Mouse (Mus musculus) testis, adult 2 months (tissue): ENCODE data around the gene Rtraf. TPM values are rescaled to one million over a fixed set of nuclear protein-coding genes. Genes with fewer than 3 reads are reported as not detected.

Experiments
- H3K27ac ChIP-seq: fragments of 200-500 bp; 2 replicates; pipeline ENCODE4 v1.5.1; 2012; ENCODE audit warnings: low read depth, low read length; ENCODE audit not compliant: control insufficient read depth, insufficient read depth
- H3K27me3 ChIP-seq: fragments of 200-500 bp; 2 replicates; pipeline ENCODE4 v1.6.1; 2012; ENCODE audit warnings: mild to moderate bottlenecking, low read length, moderate library complexity; ENCODE audit not compliant: control insufficient read depth, insufficient read depth
- H3K36me3 ChIP-seq: fragments of 200-500 bp; 2 replicates; pipeline ENCODE4 v1.6.1; 2012; ENCODE audit warnings: mild to moderate bottlenecking, low read length; ENCODE audit not compliant: control insufficient read depth, insufficient read depth
- H3K4me1 ChIP-seq: fragments of 200-500 bp; 2 replicates; pipeline ENCODE4 v1.6.1; 2012; ENCODE audit warnings: low read length; ENCODE audit not compliant: control insufficient read depth, insufficient read depth
- H3K4me3 ChIP-seq: fragments of 200-500 bp; 2 replicates; pipeline ENCODE4 v1.5.1; 2012; ENCODE audit warnings: low read depth, mild to moderate bottlenecking, low read length, moderate library complexity, mixed read lengths; ENCODE audit not compliant: control insufficient read depth
- CTCF ChIP-seq: fragments of 200-500 bp; IDR thresholded peaks from 2 replicates; pipeline ENCODE4 v1.5.1; 2012; ENCODE audit warnings: low read depth, mild to moderate bottlenecking, inconsistent platforms, low read length, moderate library complexity; ENCODE audit not compliant: control insufficient read depth, insufficient read depth, insufficient replicate concordance
- POLR2A ChIP-seq: fragments of 200-500 bp; IDR thresholded peaks from 2 replicates; pipeline ENCODE4 v1.6.1; 2012; ENCODE audit warnings: low read depth, mild to moderate bottlenecking, inconsistent platforms, low read length, moderate library complexity; ENCODE audit not compliant: control insufficient read depth
- polyA plus RNA-seq: library from polyadenylated mRNA; depleted of rRNA; stranded (reverse); fragments of >200 nt; gene quantifications from 2 replicates; pipeline ENCODE4 v1.2.3, GENCODE M21; 2012

Rtraf gene
- polyA plus RNA-seq, 1 experiment, result 67.4 TPM

DNA sequence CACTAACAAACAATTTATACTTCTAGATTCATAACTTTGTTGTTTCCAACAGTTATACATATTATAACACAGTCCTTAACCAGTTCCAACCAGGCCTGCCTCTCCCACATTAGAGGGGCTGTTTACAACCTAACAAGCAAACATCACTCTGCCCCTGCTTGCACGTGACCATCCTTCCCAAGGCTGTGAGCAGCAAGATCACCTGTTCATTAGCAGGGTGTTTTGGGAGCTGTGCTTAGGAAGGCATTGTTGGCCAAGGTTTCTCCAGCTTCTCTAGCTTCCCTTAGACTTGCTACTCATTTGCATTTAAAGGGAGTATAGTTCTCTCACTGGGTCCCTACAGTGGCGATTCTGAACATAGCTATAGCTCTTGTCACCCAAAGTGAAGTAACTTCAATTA lies 34.7 kb upstream of the Rtraf start:
- Histone ChIP-seq H3K27me3 (no peaks in the 10 kb centered on the region), H3K4me1 (no peaks in the 10 kb centered on the region), H3K27ac (no peak overlapping the region), H3K36me3 (no peaks in the 10 kb centered on the region), H3K4me3 (no peak overlapping the region)
- TF ChIP-seq POLR2A (no peak), CTCF (no peak)

DNA sequence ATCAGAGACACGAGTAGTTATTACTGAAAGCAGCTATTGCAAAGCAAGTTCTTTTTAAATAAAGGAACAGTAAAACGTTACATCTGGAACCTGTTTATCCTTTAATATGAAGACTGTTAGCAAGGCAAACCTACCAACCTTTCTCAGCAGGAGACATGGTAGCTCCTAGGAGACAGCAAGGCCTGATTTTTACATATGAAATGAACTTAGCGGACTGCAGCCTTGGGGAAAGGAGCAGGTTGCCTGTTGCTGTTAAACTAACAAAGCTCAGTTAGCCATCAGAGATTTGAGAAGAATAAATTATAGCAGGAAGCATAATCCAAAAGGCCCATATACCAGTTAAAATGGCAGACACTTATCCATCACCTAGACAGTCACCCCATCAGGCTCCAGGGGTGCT lies 29.8 kb upstream of the Rtraf start:
- H3K36me3 ChIP-seq, result no peaks in the 10 kb centered on the region
- no peaks in the 10 kb centered on the region for H3K27me3 ChIP-seq
- H3K27ac ChIP-seq, result no peak overlapping the region
- H3K4me1 ChIP-seq, result no peaks in the 10 kb centered on the region
- H3K4me3 ChIP-seq, result no peak overlapping the region
- TF ChIP-seq CTCF, result no peak
- no peak for TF ChIP-seq POLR2A

DNA sequence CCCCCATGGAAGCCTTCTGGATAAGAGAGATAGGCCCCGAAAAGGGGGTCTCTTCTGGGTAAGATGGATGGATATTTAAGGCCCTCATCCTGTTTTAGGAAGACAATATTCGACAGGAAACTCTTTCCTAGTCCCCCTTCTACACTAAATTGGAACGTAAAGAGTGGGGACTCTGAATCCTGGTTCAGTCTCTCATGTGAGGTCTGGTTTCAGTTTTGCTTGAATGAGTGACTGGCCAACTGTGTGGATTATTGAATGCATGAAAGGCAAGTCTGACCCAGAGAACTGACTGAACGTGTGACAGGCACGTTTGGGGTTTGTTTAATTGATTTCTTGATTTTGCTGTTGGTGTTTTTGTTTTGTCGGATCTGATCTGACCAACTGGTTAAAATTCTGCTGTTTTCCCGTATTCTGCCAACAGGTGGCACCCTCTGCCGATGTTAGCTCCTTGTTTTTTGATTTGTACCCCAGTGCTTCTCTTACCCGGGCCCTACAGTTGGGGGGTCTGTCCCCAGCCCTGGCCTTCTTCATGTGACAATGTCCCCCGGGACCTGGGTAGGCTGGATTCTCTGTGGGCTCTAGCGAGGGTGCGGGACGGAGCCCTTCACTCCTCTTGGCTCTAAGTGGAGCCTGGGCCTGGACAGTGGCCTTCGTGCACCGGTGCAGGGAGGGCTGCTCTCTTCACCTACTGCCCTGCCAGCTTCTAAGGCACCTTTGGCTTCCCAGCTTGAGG lies 16.1 kb upstream of the Rtraf start:
- no peak overlapping the region for H3K27ac ChIP-seq
- no peaks in the 10 kb centered on the region for H3K27me3 ChIP-seq
- no peak overlapping the region; the same call in none of the 2 replicates for H3K4me3 ChIP-seq
- no peaks in the 10 kb centered on the region for H3K36me3 ChIP-seq
- H3K4me1 ChIP-seq, result no peaks in the 10 kb centered on the region; the same call in 1 of the 2 replicates
- TF ChIP-seq POLR2A (no peak), CTCF (no peak)

DNA sequence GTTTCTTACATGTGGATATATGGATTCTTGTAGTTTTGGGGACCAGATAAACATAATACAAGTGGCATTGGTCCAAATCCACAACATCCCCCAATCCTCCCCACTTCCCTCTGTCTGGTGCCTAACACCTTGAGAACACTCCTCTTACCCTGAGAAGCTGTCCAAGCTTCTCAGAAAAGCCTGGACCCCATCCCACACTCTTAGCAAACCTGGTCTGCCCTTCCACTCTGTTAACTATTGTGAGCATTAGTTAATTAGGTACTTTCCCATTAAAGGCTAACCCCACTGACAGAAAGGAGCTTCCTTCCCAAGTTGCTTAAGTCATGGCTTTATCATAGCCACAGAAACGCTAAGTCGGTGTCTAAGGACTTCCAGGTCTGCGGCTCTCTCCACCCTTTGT lies 12.7 kb upstream of the Rtraf start:
- H3K4me1 ChIP-seq, result no peaks in the 10 kb centered on the region; the same call in 1 of the 2 replicates
- TF ChIP-seq POLR2A (no peak), CTCF (no peak)
- H3K4me3 ChIP-seq, result no peak overlapping the region
- H3K27me3 ChIP-seq, result no peaks in the 10 kb centered on the region
- no peak overlapping the region for H3K27ac ChIP-seq
- H3K36me3 ChIP-seq, result no peaks in the 10 kb centered on the region

DNA sequence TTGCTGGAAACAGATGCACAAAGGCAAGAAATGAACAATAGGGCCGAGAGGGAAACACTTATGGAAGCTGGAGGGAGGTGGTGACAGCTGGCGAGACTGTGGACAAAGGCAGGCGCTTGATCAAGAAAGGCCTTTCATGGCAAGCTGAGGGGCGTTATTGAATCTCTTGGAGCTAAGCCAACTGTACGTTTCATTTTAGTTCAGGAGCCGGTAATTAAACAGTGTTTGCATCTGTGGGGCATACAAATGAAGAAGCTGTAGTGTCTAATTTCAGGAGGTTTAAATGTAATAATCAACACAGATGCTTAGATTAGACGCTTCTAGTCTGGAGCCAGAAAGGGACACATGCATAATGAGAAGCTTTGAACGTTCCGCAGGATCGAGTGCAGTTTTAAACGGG lies 1.9 kb upstream of the Rtraf start:
- no peaks in the 10 kb centered on the region for H3K4me1 ChIP-seq
- no peak overlapping the region for H3K27ac ChIP-seq
- TF ChIP-seq POLR2A, result no peak
- TF ChIP-seq CTCF, result no peak

DNA sequence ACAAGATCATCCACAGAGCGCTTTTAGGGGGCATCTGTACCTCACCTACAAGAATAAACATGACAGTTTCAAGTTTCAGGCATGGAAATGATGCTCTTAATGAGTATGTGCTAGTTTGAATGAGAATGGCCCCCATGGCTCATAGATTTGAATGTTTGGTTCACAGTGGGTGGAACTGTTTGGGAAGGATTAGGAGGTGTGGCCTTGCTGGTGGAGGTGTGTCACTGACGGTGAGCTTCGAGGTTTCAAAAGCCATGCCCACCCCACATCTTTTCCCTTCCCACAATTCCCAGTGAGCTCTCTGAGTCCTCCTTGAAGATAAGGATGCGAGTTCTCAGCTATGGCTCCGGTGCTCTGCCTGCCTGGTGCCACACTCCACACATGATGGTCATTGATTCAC lies 1.9 kb downstream of the Rtraf start:
- no peaks in the 10 kb centered on the region for H3K27me3 ChIP-seq
- no peak overlapping the region for H3K4me3 ChIP-seq
- no peaks in the 10 kb centered on the region; the same call in 1 of the 2 replicates for H3K36me3 ChIP-seq
- no peak for TF ChIP-seq CTCF
- TF ChIP-seq POLR2A, result no peak
- H3K27ac ChIP-seq, result no peak overlapping the region
- no peaks in the 10 kb centered on the region for H3K4me1 ChIP-seq

More for the DNA sequence above, 1.9 kb upstream of the Rtraf start:
- Histone ChIP-seq H3K27me3 (no peaks in the 10 kb centered on the region), H3K36me3 (no peaks in the 10 kb centered on the region), H3K4me3 (no peak overlapping the region)

DNA sequence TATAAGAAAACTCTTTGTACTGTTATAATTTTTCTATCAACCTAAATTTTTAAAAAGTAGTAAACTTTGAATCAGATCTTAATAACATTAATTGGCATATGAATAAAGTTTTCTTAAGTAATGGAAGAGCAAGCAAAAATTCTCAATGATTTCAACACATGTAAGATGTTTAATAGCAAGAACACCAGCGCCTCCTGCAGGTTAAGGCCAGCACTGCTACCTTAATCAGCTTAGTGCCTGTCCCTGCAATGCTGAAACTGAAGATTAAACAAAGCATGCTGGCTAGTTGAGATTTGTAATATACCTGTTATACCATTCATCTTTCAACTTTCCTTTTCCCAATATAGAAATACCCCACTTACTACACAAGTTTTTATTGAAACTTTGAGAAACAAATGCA lies 5.7 kb downstream of the Rtraf start:
- TF ChIP-seq CTCF (peak; percentile 42; the same call in 1 of the 2 replicates), POLR2A (no peak)
- H3K27ac ChIP-seq, result no peak overlapping the region
- no peaks in the 10 kb centered on the region for H3K27me3 ChIP-seq
- no peak overlapping the region for H3K4me3 ChIP-seq
- H3K4me1 ChIP-seq, result no peaks in the 10 kb centered on the region
- H3K36me3 ChIP-seq, result no peaks in the 10 kb centered on the region; the same call in 1 of the 2 replicates
